Mouse (Mus musculus): ENCODE measurements around the gene Knstrn. TPM values are rescaled to one million over a fixed set of nuclear protein-coding genes. Genes with fewer than 3 reads are reported as not detected.

Knstrn gene
- polyA plus RNA-seq, 1 experiment = 133 TPM

DNA sequence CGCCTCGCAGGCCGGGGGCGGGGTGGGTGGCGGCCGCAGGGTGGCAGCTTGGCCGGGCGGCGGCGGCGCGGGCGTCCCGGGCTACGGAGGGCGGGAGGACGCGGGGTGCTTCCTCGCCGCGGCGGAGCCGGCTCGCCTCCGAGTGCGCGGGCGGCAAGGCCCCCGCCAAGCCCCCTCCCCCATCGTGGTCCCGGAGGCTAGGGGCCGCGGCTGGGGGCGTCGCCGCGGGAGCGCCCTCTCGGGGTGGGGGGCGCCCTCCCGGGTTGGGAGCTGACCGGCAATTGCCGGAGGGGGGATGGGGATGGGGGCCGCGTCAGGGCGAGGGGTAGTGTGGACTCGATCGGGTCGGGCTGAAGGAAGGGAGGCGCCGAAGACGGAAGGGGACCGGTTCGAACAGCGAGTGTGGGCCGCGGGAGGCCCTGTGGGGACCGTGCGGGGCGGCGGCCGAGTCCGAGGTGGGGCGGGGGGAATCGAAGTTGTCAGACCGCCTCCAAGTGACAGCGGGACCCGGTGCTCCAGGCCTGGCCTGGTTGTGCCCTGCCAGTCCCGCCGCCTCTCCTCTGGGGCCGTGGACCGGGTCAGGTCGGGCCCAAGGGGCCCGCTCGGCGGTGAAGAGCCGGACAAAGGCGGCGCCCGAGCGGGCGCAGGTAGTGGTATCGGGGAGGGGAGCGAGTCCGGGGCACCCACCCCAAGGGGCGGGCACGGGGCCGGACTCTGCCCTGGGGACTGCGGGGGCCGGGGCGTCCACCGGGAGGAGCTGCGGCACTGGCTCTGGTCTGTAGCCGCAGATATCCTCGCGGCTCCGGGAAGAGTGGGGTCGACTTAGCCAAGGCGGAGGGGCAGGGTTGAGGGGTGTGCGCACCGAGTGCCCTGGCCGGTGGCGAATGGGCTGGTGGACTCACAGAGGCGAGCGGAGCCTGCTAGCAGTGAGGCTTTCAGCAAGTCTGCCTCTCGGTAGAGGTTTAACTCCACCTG lies 88.5 kb downstream of the Knstrn start:
- 1% methylated on average over 102 of the region's 106 CpGs for WGBS
- peak overlapping the region; percentile 77; the same call in 1 of the 2 replicates for H3K27ac ChIP-seq (ENCODE audit: control insufficient read depth, insufficient read depth, low read depth, low read length, poor library complexity)
- H3K4me3 ChIP-seq (replicated peaks; ENCODE audit: control insufficient read depth, low read depth, low read length) = peak overlapping the region; percentile 85
- H3K4me1 ChIP-seq (ENCODE audit: control insufficient read depth, insufficient read depth, low read length) = peaks cover 4% of the 10 kb centered on the region; the same call in 1 of the 2 replicates
- no peak for TF ChIP-seq CTCF (IDR thresholded peaks at IDR 0.05; ENCODE audit: control insufficient read depth, insufficient read depth, low read length)
- TF ChIP-seq POLR2A (IDR thresholded peaks at IDR 0.05; ENCODE audit: borderline replicate concordance, control insufficient read depth, low read depth, low read length) = no peak

- Histone ChIP-seq H3K27ac (ENCODE audit: control insufficient read depth, insufficient read depth, low read depth, low read length, poor library complexity) (no peak overlapping the region), H3K4me1 (ENCODE audit: control insufficient read depth, insufficient read depth, low read length) (peaks cover 4% of the 10 kb centered on the region; the same call in 1 of the 2 replicates), H3K4me3 (replicated peaks; ENCODE audit: control insufficient read depth, low read depth, low read length) (no peak overlapping the region)
- 53% methylated on average over 10 of the region's 10 CpGs for whole genome bisulfite sequencing
- TF ChIP-seq POLR2A (IDR thresholded peaks at IDR 0.05; ENCODE audit: borderline replicate concordance, control insufficient read depth, low read depth, low read length) (no peak), CTCF (IDR thresholded peaks at IDR 0.05; ENCODE audit: control insufficient read depth, insufficient read depth, low read length) (no peak)
Measured at GRCm38 (mm10) chr2:118903333-118903741, 89.5 kb downstream of the Knstrn start.

Other genes with a start within 250 kb of the Knstrn start
- gene Bub1b, start 215.8 kb upstream of the Knstrn start, polyA plus RNA-seq (2011; ENCODE audit: insufficient read depth, insufficient read length, low replicate concordance, missing spikeins) = 35.3 and 44.1 TPM in 2 replicates
- gene Pak6, start 150.7 kb upstream of the Knstrn start, polyA plus RNA-seq (2011; ENCODE audit: insufficient read depth, insufficient read length, low replicate concordance, missing spikeins) = not detected in 2 replicates
- 0.92 TPM in 1 of 2 replicates, not detected in the other for gene Ankrd63, start 110.0 kb upstream of the Knstrn start, polyA plus RNA-seq (2011; ENCODE audit: insufficient read depth, insufficient read length, low replicate concordance, missing spikeins)
- 33.7 and 84.6 TPM in 2 replicates for gene Plcb2, start 85.6 kb upstream of the Knstrn start, polyA plus RNA-seq (2011; ENCODE audit: insufficient read depth, insufficient read length, low replicate concordance, missing spikeins)
- gene Inafm2, start 68.2 kb upstream of the Knstrn start, polyA plus RNA-seq (2011; ENCODE audit: insufficient read depth, insufficient read length, low replicate concordance, missing spikeins) = 16.0 and 28.5 TPM in 2 replicates
- 2.2 and 3.5 TPM in 2 replicates for gene Ccdc9b, start 51.3 kb upstream of the Knstrn start, polyA plus RNA-seq (2011; ENCODE audit: insufficient read depth, insufficient read length, low replicate concordance, missing spikeins)
- gene Phgr1, start 41.2 kb upstream of the Knstrn start, polyA plus RNA-seq (2011; ENCODE audit: insufficient read depth, insufficient read length, low replicate concordance, missing spikeins) = not detected in 2 replicates
- gene Disp2, start 34.3 kb upstream of the Knstrn start, polyA plus RNA-seq (2011; ENCODE audit: insufficient read depth, insufficient read length, low replicate concordance, missing spikeins) = not detected in 2 replicates
- gene Ivd, start 48.0 kb downstream of the Knstrn start, polyA plus RNA-seq (2011; ENCODE audit: insufficient read depth, insufficient read length, low replicate concordance, missing spikeins) = 16.0 and 19.9 TPM in 2 replicates
- gene Bahd1, start 86.4 kb downstream of the Knstrn start, polyA plus RNA-seq (2011; ENCODE audit: insufficient read depth, insufficient read length, low replicate concordance, missing spikeins) = 6.6 and 8.7 TPM in 2 replicates
- 1.1 and 2.3 TPM in 2 replicates for gene Chst14, start 112.5 kb downstream of the Knstrn start, polyA plus RNA-seq (2011; ENCODE audit: insufficient read depth, insufficient read length, low replicate concordance, missing spikeins)
- gene Ccdc32, start 215.4 kb downstream of the Knstrn start, polyA plus RNA-seq (2011; ENCODE audit: insufficient read depth, insufficient read length, low replicate concordance, missing spikeins) = 6.2 and 9.7 TPM in 2 replicates
- gene Rpusd2, start 220.8 kb downstream of the Knstrn start, polyA plus RNA-seq (2011; ENCODE audit: insufficient read depth, insufficient read length, low replicate concordance, missing spikeins) = 1.5 and 2.4 TPM in 2 replicates
- 14.8 and 21.4 TPM in 2 replicates for gene Knl1, start 233.1 kb downstream of the Knstrn start, polyA plus RNA-seq (2011; ENCODE audit: insufficient read depth, insufficient read length, low replicate concordance, missing spikeins)